ENCODE assay signal across 15 mouse cellular contexts in the genomic region with DNA sequence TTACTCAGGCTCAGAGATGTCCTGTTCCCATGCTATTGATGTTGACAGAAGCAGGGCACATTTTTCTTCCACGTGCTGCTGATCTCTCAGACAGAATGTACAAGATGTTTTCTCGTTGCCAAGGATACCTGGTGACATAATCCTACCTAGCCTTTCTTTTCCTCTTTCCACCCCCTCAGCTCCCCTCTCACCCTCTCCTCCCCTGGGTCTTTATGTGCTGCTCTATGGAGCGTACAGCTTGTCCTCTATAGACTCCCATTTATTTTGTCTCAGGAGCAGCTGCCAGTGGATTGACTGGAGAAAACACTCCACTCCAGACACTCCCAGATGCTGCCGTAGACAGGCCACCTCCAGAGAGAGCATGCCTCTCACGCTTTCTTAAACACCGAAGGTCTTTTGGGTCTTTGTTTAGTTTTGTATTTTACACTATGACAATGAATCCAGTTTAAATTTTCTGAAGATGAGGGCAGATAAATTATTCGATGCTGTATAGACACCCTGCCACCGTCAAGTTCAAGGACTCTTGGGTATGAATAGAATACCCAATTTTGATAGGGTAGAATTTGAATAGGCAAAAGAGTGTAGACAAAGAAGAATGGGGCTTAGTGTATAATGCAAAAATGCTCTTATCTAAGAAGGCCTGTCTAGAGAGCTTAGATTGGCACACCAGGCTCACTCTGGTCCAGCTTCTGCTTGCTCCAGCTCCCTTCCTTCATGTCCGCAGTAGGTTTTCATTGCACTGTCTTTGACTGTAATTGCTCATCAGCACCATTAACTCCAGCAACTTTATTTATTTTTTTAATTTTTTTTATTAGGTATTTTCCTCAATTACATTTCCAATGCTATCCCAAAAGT.
DNase-seq lines count a peak whose midpoint lies in the region; ATAC-seq and TF ChIP-seq lines count a peak whose summit lies in the region.
"Had no signal": no experiment of that assay in that cellular context is flagged by ENCODE, and none has a peak within 500 bp of the region (broad histone marks: within the 10 kb centered on the region; RNA-seq: fewer than 3 reads in every experiment).

No protein-coding gene starts in this region.

- no peak overlapping the region for H3K4me3 ChIP-seq in kidney, postnatal 0 days (replicated peaks; ENCODE audit: low read depth, low read length)
- no peak overlapping the region for H3K4me3 ChIP-seq in embryonic facial prominence, embryonic 11.5 days (ENCODE audit: low read depth, low read length)
- H3K4me3 ChIP-seq in hindbrain, embryonic 12.5 days: no peak overlapping the region
- no peak overlapping the region for H3K4me3 ChIP-seq in midbrain, embryonic 16.5 days (ENCODE audit: low read depth, low read length)
- H3K4me3 ChIP-seq: erythroblast, embryonic 14.5 days; liver, embryonic 12.5 days; megakaryocyte, embryonic 14.5 days had no signal

- H3K4me1 ChIP-seq in kidney, postnatal 0 days (replicated peaks; ENCODE audit: insufficient read depth, low read length): peaks cover 3% of the 10 kb centered on the region; the same call in 1 of the 2 replicates
- no peaks in the 10 kb centered on the region for H3K4me1 ChIP-seq in embryonic facial prominence, embryonic 11.5 days (ENCODE audit: control insufficient read depth, insufficient read depth, low read length)
- H3K4me1 ChIP-seq in hindbrain, embryonic 12.5 days: peaks cover 9% of the 10 kb centered on the region
- peaks cover 7% of the 10 kb centered on the region; the same call in 1 of the 2 replicates for H3K4me1 ChIP-seq in midbrain, embryonic 16.5 days (ENCODE audit: control insufficient read depth, insufficient read depth, low read length)
- H3K4me1 ChIP-seq: liver, embryonic 12.5 days had no signal

- H3K36me3 ChIP-seq in kidney, postnatal 0 days (ENCODE audit: insufficient read depth, low read length): no peaks in the 10 kb centered on the region
- no peaks in the 10 kb centered on the region for H3K36me3 ChIP-seq in embryonic facial prominence, embryonic 11.5 days (replicated peaks; ENCODE audit: control insufficient read depth, insufficient read depth, low read depth, low read length)
- H3K36me3 ChIP-seq in hindbrain, embryonic 12.5 days: no peaks in the 10 kb centered on the region
- no peaks in the 10 kb centered on the region for H3K36me3 ChIP-seq in midbrain, embryonic 16.5 days (ENCODE audit: control insufficient read depth, insufficient read depth, low read length)
- H3K36me3 ChIP-seq: liver, embryonic 12.5 days had no signal

- ATAC-seq in kidney, postnatal 0 days (replicated peaks; ENCODE audit: low FRiP score, low read depth): peak; percentile 79; the same call in 1 of the 2 replicates
- ATAC-seq in embryonic facial prominence, embryonic 11.5 days (replicated peaks; ENCODE audit: insufficient number of reproducible peaks, low FRiP score, low TSS enrichment, low read depth): peak; percentile 84; the same call in 1 of the 2 replicates
- ATAC-seq in hindbrain, embryonic 12.5 days (ENCODE audit: low FRiP score): peak; percentile 86
- peak; percentile 70 for ATAC-seq in midbrain, embryonic 16.5 days
- ATAC-seq: liver, embryonic 12.5 days had no signal

- DNase-seq in kidney, postnatal 0 days (ENCODE audit: low spot score): peak; percentile 87
- DNase-seq in kidney, postnatal 25 days: no peak
- peak; percentile 26 for DNase-seq in embryonic facial prominence, embryonic 11.5 days (ENCODE audit: low spot score)
- no peak for DNase-seq in cerebellum, adult 11-12 months
- no peak for DNase-seq in testis, postnatal 14 days (ENCODE audit: low spot score)
- no peak for DNase-seq in frontal cortex, postnatal 36 days (ENCODE audit: low spot score in 2 of 2)
- DNase-seq: adrenal gland, adult 2 months; cerebellum, adult 9-10 months; kidney, postnatal 14 days; thymus, postnatal 36 days had no signal

- no peak overlapping the region for H3K4me2 ChIP-seq in kidney, postnatal 0 days (ENCODE audit: low read length)
- no peak overlapping the region for H3K4me2 ChIP-seq in embryonic facial prominence, embryonic 11.5 days (ENCODE audit: low read depth, low read length)
- H3K4me2 ChIP-seq in hindbrain, embryonic 12.5 days (replicated peaks): no peak overlapping the region
- H3K4me2 ChIP-seq in midbrain, embryonic 16.5 days (ENCODE audit: low read length): no peak overlapping the region
- H3K4me2 ChIP-seq: liver, embryonic 12.5 days had no signal

- no peaks in the 10 kb centered on the region for H3K27me3 ChIP-seq in kidney, postnatal 0 days (ENCODE audit: insufficient read depth, low read length)
- no peaks in the 10 kb centered on the region for H3K27me3 ChIP-seq in embryonic facial prominence, embryonic 11.5 days (ENCODE audit: control insufficient read depth, insufficient read depth, low read length)
- H3K27me3 ChIP-seq in hindbrain, embryonic 12.5 days: no peaks in the 10 kb centered on the region
- no peaks in the 10 kb centered on the region for H3K27me3 ChIP-seq in midbrain, embryonic 16.5 days (ENCODE audit: control insufficient read depth, insufficient read depth, low read depth, low read length)
- H3K27me3 ChIP-seq: liver, embryonic 12.5 days; megakaryocyte, embryonic 14.5 days had no signal

- H3K9me3 ChIP-seq in kidney, postnatal 0 days (replicated peaks; ENCODE audit: low read length): no peaks in the 10 kb centered on the region
- no peaks in the 10 kb centered on the region for H3K9me3 ChIP-seq in embryonic facial prominence, embryonic 11.5 days (replicated peaks; ENCODE audit: control insufficient read depth, low read length)
- no peaks in the 10 kb centered on the region for H3K9me3 ChIP-seq in hindbrain, embryonic 12.5 days (replicated peaks)
- H3K9me3 ChIP-seq in midbrain, embryonic 16.5 days (replicated peaks; ENCODE audit: control insufficient read depth, low read length, poor library complexity, severe bottlenecking): no peaks in the 10 kb centered on the region
- H3K9me3 ChIP-seq: liver, embryonic 12.5 days; megakaryocyte, embryonic 14.5 days had no signal

- no peak overlapping the region for H3K27ac ChIP-seq in kidney, postnatal 0 days
- no peak overlapping the region for H3K27ac ChIP-seq in embryonic facial prominence, embryonic 11.5 days (replicated peaks; ENCODE audit: low read depth, low read length)
- H3K27ac ChIP-seq in hindbrain, embryonic 12.5 days: no peak overlapping the region
- H3K27ac ChIP-seq in midbrain, embryonic 16.5 days (ENCODE audit: low read length): no peak overlapping the region
- H3K27ac ChIP-seq: liver, embryonic 12.5 days had no signal

- 49% methylated on average over 9 of the region's 9 CpGs for WGBS in kidney, postnatal 0 days
- 68% methylated on average over 9 of the region's 9 CpGs for WGBS in embryonic facial prominence, embryonic 11.5 days
- 41% methylated on average over 9 of the region's 9 CpGs for WGBS in hindbrain, embryonic 12.5 days
- 18% methylated on average over 9 of the region's 9 CpGs for WGBS in midbrain, embryonic 16.5 days

- no peak for TF ChIP-seq CTCF in kidney, postnatal 0 days (IDR thresholded peaks at IDR 0.05; ENCODE audit: low read depth)

- no peak overlapping the region for H3K9ac ChIP-seq in kidney, postnatal 0 days (ENCODE audit: low read depth, low read length)
- H3K9ac ChIP-seq in embryonic facial prominence, embryonic 11.5 days (replicated peaks; ENCODE audit: low read length): no peak overlapping the region
- no peak overlapping the region for H3K9ac ChIP-seq in hindbrain, embryonic 12.5 days
- no peak overlapping the region for H3K9ac ChIP-seq in midbrain, embryonic 16.5 days (ENCODE audit: low read depth, low read length)
- H3K9ac ChIP-seq: liver, embryonic 12.5 days had no signal

Comparison
In these comparisons a context has a peak if more than half of its experiments do, and no peak if none do; other contexts are left out.
1. DNase-seq: peak in kidney, postnatal 0 days (single experiment) and embryonic facial prominence, embryonic 11.5 days (single experiment); none in kidney, postnatal 25 days (0 of 2), cerebellum, adult 11-12 months (single experiment), testis, postnatal 14 days (single experiment) and frontal cortex, postnatal 36 days (0 of 2).
2. Peak in every context shown above with its lines, with median percentiles within 50 percentile points of each other: ATAC-seq.